Mouse (Mus musculus): Measurements from ENCODE around the gene Cpne7.

Gene Cpne7

GRCm38 (mm10) chr8:123181391-123181790 lies 64.2 kb downstream of the Cpne7 start:
- DNase-seq (ENCODE audit: low read depth, low spot score) = no peak
